Mouse (Mus musculus) CH12F3 (cell line): ENCODE data around the gene Haus8.
"Not testable (repeated sequence)": the region's sequence is repeated elsewhere in the genome, so short reads cannot be mapped to it uniquely, and the experiment has no call there.

ENCODE experiments used
- in situ Hi-C: fragments of 300-500 bp; cut with MboI; formaldehyde crosslinking; loops from 2 replicates; pipeline ENCODE4 v1.14.3; 2020; ENCODE audit warnings: low sequenced_read_pairs

The Haus8 gene

DNA sequence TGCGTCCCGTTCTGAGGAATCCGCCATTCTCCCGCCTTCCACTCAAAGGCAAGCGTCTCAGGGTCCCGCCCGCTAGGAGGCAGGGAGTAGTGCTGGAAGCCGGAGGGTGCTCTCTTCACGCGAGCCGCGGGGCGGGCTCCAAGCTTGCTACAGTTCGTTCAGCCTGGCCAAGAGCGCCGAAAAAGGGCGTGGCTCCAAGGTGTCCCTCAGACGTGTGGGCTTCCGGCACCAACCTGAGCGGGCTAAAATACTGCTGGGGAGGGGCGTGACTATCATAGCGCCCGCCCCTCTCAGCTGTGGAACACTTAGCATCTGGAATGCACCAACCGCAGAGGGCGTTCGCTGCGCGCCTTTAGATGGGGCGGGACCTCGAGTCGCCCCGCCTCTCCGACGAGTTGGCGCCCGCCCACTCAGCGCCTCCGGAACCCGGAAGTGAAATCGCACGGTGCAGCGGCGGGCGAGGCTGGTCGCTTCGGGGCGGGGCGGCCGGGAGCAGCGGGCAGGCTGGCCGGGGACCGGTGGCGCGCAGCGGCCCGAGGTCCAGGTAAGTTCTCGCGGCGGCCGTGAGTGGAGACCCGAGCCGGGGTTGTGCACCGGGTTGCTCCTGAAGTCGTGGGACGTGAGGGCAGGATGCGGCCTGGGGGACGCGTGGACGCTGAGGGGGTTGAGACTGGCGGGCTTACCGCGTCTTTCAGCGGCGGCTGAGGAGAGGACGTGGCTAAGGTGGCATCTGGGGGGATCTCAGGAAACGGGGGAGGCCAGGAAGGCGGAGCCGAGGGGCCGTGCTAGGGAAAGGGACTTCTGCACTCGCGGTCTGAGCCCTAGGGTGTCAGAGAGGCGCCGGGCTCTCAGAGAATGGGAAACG lies at the start of gene Haus8, which contains the start of gene Myo9b:
TSS of gene Haus8 (minus strand) at position 649 of the 865 bp plus-strand sequence.
TSS of gene Myo9b (plus strand) at position 429 of the 865 bp plus-strand sequence.
- in situ Hi-C loops, result no loop called here

DNA sequence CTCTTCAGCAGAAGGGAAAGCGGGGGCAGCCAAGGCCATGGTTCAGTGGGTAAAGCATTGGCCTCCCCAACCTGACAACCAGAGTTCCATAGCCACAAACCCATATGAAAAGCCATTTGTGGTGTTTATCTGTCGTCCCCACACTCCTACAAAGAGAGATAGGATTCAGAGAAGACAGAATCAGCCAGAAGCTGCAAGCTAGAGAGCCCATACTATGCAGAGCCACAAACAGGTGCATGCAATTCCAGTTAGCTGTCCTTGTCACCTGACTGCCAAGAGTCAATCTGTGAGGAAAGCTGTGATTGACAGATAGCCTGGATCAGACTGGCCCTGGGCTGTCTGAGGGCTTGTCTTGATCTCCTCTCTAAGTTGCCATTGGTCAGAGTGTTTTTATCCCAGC lies 47.0 kb upstream of the Haus8 start:
- in situ Hi-C loops, result not testable (repeated sequence)

- in situ Hi-C loops, result not testable (repeated sequence)
These were observed 45.9 kb upstream of the Haus8 start for GRCm38 (mm10) chr8:71318610-71319009.

GRCm38 (mm10) chr8:71316486-71317031 lies 43.8 kb upstream of the Haus8 start:
- in situ Hi-C loops, result no loop called here

DNA sequence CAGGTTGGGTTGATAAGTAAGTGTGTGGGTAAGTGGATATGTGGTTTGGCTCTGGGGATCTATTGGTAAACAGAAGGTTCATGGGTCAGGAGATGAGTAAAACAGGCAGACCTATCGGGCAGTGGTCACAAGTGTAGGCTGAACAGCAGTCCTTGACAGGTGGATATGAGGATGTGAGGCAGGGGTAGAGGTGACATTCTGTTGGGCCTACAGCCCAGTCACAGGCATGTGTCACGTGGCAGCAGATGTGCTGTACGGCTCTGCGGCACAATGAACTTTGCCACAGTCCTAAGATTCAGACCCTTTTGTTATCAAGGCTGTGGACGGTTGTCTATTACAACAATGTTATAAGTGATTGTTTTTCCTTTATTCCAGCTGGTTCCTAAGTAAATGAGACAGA lies 43.2 kb upstream of the Haus8 start:
- in situ Hi-C loops, result no loop called here

DNA sequence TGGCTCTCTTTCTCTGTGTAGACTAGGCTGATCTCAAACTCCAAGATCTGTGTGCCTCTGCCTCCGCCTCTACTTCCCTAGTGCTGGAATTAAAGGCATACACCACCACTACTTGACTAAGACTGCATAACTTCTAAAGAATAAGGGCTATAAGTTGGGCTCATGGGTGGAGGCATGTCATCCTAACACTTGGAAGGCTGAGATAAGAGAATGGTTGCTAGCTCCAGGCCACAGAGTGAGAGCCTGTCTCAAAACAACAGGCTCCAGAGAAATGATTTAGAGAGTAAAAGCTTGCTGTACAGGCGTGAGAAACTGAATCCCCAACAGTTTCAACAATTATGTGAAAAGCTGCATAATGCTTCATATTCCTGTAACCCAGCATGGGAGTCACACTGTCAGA lies 41.2 kb upstream of the Haus8 start:
- in situ Hi-C loops, result no loop called here

GRCm38 (mm10) chr8:71312700-71313099 lies 40.0 kb upstream of the Haus8 start:
- in situ Hi-C loops, result no loop called here

GRCm38 (mm10) chr8:71310446-71310845 lies 37.7 kb upstream of the Haus8 start:
- in situ Hi-C loops, result no loop called here

DNA sequence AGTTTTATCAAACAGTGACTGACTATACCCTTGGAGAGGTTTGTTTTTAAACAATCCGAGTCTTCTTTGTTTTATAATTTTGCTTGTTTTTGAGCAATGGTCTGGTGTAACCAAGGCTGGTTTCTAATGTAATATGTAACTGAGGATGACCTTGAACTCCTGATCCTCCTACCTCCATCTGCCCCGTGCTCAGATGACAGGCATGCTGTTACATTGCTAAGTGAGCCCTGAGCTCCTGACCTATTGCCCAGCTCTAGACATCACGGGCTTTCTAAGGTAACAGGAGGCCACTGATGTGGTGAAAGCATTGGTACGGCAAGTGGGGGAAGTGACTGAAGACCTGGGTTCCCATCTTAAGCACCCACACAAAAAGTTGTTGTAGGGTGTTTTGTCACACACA lies 35.2 kb upstream of the Haus8 start:
- in situ Hi-C loops, result no loop called here

GRCm38 (mm10) chr8:71307371-71307770 lies 34.6 kb upstream of the Haus8 start:
- in situ Hi-C loops, result no loop called here

DNA sequence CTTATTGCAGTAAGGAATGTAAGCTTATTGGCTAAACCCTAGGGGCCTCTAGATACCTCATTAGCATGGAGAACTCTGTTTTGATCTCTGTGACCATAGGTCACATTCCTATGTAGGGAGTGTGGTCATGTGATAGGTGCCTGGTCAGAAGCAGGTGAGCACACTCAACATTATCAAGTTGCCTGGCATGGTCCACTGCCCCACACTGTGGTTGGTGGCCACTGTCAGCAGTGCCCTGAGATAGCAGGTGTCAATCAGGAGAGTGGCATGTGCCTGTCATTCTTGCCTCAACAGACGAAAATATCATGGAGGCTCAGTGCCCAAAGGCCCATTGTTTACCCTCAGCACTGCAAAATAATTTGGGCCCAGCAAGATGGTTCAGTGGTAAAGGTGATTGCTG lies 33.3 kb upstream of the Haus8 start:
- in situ Hi-C loops, result no loop called here

GRCm38 (mm10) chr8:71303632-71304031 lies 30.9 kb upstream of the Haus8 start:
- in situ Hi-C loops, result no loop called here

GRCm38 (mm10) chr8:71302788-71303187 lies 30.1 kb upstream of the Haus8 start:
- in situ Hi-C loops, result no loop called here

DNA sequence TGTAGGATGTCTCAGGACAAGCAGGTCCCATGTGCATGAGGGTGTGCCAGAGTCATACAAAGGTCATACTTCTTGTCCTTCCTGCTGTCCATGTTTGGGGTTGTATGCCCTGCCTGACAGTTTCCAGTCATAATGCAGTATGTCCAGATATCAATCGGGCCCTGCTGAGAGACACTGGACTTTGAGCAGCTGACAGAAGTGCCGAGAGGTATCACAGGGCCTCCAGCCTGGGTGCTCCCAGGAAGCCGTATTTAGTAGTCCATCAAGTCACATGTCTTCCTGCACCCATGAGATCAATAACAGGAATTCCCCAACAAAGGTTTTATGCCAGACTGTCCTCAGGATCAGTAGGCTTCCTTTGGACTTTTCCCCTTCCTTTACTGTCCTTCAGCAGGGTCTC lies 27.0 kb upstream of the Haus8 start:
- in situ Hi-C loops, result no loop called here

GRCm38 (mm10) chr8:71297439-71297838 lies 24.7 kb upstream of the Haus8 start:
- in situ Hi-C loops, result no loop called here

DNA sequence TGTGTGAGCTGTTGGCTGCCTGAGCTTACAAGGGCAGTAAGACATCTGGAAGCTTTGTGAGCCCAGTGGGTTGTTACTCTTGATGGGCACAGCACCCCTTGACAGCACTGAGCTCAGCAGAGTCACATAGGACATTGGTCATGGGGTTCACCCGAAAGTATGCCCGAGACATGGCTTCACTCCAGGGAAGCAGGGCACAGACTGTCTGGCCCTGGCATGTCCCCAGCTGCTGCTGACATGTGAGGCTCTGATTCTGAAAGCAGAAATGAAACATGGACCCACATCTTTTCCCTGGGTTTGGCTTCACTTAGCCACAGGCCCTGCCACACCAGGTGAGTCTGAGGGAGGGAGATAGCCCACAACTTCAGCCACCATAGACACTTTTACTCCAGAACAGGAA lies 24.1 kb upstream of the Haus8 start:
- in situ Hi-C loops, result no loop called here

- in situ Hi-C loops, result no loop called here
These were observed 23.5 kb upstream of the Haus8 start for GRCm38 (mm10) chr8:71296188-71296621.

GRCm38 (mm10) chr8:71293930-71294329 lies 21.2 kb upstream of the Haus8 start:
- in situ Hi-C loops, result not testable (repeated sequence)

- in situ Hi-C loops, result no loop called here
These were observed 18.6 kb upstream of the Haus8 start for GRCm38 (mm10) chr8:71291351-71291750.

- in situ Hi-C loops, result no loop called here
These were observed 18.2 kb upstream of the Haus8 start for GRCm38 (mm10) chr8:71290911-71291310.

DNA sequence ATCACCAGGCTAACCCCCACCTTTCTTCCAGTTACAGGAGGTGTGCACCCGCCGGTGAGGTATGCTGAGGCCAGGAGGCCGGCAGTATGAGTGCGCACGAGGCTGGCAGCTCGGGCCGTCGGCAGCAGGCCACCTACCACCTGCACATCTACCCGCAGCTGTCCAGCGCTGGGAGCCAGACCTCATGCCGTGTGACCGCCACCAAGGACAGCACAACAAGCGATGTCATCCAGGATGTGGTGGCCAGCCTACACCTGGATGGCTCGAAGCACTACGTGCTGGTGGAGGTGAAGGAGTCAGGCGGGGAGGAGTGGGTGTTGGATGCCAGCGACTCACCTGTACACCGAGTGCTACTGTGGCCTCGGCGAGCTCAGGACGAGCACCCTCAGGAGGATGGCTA lies 17.5 kb upstream of the Haus8 start:
- in situ Hi-C loops, result no loop called here

GRCm38 (mm10) chr8:71289098-71289497 lies 16.4 kb upstream of the Haus8 start:
- in situ Hi-C loops, result no loop called here
